Mouse (Mus musculus) kidney, embryonic 16.5 days (tissue): ENCODE measurements around the gene Cd247. TPM values are rescaled to one million over a fixed set of nuclear protein-coding genes. Genes with fewer than 3 reads are reported as not detected.

ENCODE experiments used
- ATAC-seq: fragments of 200-750 bp; cut with Nextera tagmentation; 2 replicates; pipeline ENCODE4 v1.8.0; 2017; ENCODE audit warnings: moderate TSS enrichment; ENCODE audit not compliant: low FRiP score, low TSS enrichment
- H3K27ac ChIP-seq: fragments of 300-500 bp; sonication (generic); 2 replicates; pipeline ENCODE4 v1.5.1; 2014; ENCODE audit warnings: low read length
- H3K27me3 ChIP-seq: fragments of 300-500 bp; sonication (generic); 2 replicates; pipeline ENCODE4 v1.6.1; 2014; ENCODE audit warnings: low read length, control low read depth, mixed read lengths; ENCODE audit not compliant: insufficient read depth
- H3K36me3 ChIP-seq: fragments of 300-500 bp; sonication (generic); 2 replicates; pipeline ENCODE4 v1.6.1; 2014; ENCODE audit warnings: low read length, control low read depth, mixed read lengths; ENCODE audit not compliant: insufficient read depth
- H3K4me1 ChIP-seq: fragments of 300-500 bp; sonication (generic); 2 replicates; pipeline ENCODE4 v1.6.1; 2014; ENCODE audit warnings: low read length, control low read depth, mixed read lengths; ENCODE audit not compliant: insufficient read depth
- H3K4me2 ChIP-seq: fragments of 300-500 bp; sonication (generic); replicated peaks from 2 replicates; pipeline ENCODE4 v1.6.1; 2014; ENCODE audit warnings: low read depth, low read length
- H3K4me3 ChIP-seq: fragments of 300-500 bp; sonication (generic); 2 replicates; pipeline ENCODE4 v1.5.1; 2014; ENCODE audit warnings: mild to moderate bottlenecking, low read length
- H3K9ac ChIP-seq: fragments of 300-500 bp; sonication (generic); replicated peaks from 2 replicates; pipeline ENCODE4 v1.6.1; 2014; ENCODE audit warnings: low read length
- H3K9me3 ChIP-seq: fragments of 300-500 bp; sonication (generic); 2 replicates; pipeline ENCODE4 v1.6.1; 2016; ENCODE audit warnings: low read length, control low read depth
- WGBS: fragments of 180-500 bp; shearing (Covaris S2); extraction: QIAGEN DNeasy Blood & Tissue Kit; methylation state at CpG from one replicate; pipeline ENCODE4 v1.1.7; 2014; 5-methylcytosine and 5-hydroxymethylcytosine counted together
- polyA plus RNA-seq: library from polyadenylated mRNA; unstranded; fragments of >200 nt; fragmentation: Nextera tagmentation; extraction: Ambion mirVana; gene quantifications from 2 replicates; pipeline ENCODE4 v1.2.1, GENCODE M21; 2015

Gene Cd247
- polyA plus RNA-seq, 1 experiment from 2014 or later = 0.91 TPM

DNA sequence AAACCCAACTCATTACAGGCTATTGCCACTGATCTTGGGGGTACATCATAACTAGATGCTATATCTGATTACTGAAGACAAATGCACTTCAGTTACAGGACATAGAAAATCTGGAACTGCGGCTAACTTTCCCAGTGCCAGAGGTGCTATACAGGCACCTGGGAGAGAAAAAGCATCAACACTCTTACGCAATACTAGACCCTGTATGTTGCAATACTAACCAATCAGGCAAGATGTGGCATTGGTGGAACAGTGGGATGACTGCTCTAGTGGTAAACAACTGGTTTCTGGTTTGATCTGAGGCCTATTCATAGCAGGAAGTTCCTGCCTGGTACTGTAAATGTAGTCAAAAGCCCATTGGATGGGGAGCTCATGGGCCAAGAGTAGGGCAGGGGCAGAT is 90.3 kb downstream of the Cd247 start:
- 100% methylated on average over 2 of the region's 2 CpGs for WGBS

DNA sequence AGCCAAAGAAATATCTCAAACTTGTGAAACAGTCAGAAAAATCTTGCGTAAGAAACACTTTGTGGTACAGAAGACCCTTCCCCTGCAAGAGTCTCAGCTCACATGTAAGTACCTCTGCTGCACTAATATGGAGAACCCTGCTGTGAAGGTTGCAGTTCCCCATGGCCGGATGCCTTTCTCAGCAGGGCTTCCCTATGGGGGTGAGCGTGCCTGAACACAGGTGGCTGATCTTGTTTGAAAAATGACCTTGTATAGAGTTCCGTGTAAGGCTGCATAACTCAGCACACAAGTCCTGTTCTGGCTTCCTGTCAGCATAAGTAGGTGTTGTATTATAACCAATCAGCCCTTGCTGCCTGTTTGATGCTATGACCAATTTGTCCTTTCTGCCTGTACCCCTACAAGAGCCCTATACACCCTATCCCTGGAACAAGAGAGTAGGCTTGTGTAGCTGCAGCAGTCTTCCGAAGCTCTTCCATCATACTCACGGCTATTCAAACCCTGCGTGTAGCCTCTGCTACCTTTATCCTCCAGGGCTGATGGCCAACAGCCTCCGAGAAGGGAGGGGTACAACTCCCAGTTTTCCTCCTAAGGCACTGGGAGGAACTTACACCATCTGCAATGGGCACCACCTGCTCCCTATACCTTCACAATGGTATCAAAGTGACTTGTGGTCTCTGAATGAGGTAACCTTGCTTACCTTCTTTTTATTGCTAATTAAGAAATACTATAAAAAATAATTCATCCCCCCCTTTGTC is 93.8 kb downstream of the Cd247 start:
- Histone ChIP-seq H3K36me3 (peaks cover 13% of the 10 kb centered on the region), H3K27me3 (no peaks in the 10 kb centered on the region), H3K4me2 (no peak overlapping the region), H3K9ac (no peak overlapping the region), H3K9me3 (no peaks in the 10 kb centered on the region), H3K4me1 (no peaks in the 10 kb centered on the region), H3K4me3 (no peak overlapping the region), H3K27ac (no peak overlapping the region)
- no peak for ATAC-seq
- WGBS = 79% methylated on average over 8 of the region's 8 CpGs

More for the DNA sequence above, 90.3 kb downstream of the Cd247 start:
- no peak for ATAC-seq
- no peaks in the 10 kb centered on the region for H3K9me3 ChIP-seq
- H3K4me3 ChIP-seq = no peak overlapping the region
- no peak overlapping the region for H3K9ac ChIP-seq
- H3K4me1 ChIP-seq = no peaks in the 10 kb centered on the region
- no peak overlapping the region for H3K27ac ChIP-seq
- no peak overlapping the region for H3K4me2 ChIP-seq
- no peaks in the 10 kb centered on the region for H3K27me3 ChIP-seq
- peaks cover 20% of the 10 kb centered on the region for H3K36me3 ChIP-seq

DNA sequence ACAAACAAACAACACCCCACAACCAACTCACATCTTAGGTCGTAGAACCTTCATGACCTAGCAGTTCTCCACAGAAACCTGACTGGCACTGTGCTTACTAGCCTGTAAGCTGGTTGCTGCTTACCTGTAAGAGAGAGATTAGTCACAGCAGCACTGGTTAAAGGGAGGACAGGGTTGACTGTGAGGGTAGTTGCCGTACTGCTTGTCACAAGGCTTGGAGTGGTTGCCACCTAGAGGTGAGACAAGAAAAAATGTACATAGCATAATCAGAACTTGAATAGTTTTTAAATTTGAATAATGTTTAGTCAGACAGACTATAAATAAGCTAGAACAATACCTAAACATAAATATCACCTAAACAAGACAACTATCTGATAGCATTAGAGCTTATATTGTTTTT is 103.2 kb downstream of the Cd247 start:
- H3K27ac ChIP-seq = no peak overlapping the region
- ATAC-seq = no peak
- WGBS = 84% methylated on average over 2 of the region's 2 CpGs

DNA sequence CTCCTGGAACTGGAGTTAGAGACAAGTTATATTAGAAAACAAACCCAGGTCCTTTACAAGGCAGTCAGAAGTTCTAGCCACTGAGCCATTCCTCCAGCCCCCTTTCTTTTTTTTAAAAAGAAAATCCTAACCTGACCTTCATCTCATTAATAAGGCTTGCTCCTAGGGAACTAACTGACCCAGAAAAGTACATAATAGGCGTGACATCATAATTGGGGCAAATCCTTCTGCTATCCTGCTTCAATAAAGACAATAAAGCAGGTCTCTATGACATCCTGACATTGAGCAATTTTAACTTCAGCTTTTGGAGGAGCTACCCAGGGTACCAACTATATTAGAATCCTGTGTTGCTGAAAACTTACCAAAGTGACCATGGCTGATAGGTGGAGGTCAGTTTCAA is 115.1 kb downstream of the Cd247 start:
- no peak for ATAC-seq
- H3K9ac ChIP-seq = no peak overlapping the region
- H3K4me3 ChIP-seq = no peak overlapping the region
- no peak overlapping the region for H3K27ac ChIP-seq
- H3K4me2 ChIP-seq = no peak overlapping the region
- no peaks in the 10 kb centered on the region for H3K4me1 ChIP-seq
- H3K27me3 ChIP-seq = no peaks in the 10 kb centered on the region
- H3K36me3 ChIP-seq = peaks cover 14% of the 10 kb centered on the region; the same call in 1 of the 2 replicates
- no peaks in the 10 kb centered on the region for H3K9me3 ChIP-seq
- 88% methylated on average over 1 of the region's 1 CpGs for WGBS

More for the DNA sequence above, 103.2 kb downstream of the Cd247 start:
- Histone ChIP-seq H3K36me3 (peaks cover 29% of the 10 kb centered on the region), H3K4me2 (no peak overlapping the region), H3K4me3 (no peak overlapping the region), H3K27me3 (no peaks in the 10 kb centered on the region), H3K9me3 (no peaks in the 10 kb centered on the region), H3K4me1 (no peaks in the 10 kb centered on the region), H3K9ac (no peak overlapping the region)

DNA sequence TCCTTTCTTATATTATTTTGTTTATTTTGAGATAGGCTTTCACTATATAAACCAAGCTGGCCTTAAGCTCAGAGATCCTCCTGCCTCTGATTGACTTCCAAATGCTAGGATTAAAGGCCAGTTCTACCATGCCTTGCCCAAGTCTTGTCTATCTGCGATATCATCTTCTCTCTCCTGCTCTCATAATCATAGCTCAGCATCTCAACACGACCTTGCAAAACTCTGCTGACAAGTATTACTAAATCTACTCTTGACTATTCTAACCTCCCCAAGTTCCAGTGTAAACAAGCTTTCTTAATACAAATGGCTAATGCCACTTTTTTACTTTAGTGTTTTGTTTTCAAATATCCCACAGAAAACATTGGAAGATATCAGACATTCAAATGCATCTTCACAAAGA is 119.7 kb downstream of the Cd247 start:
- H3K4me2 ChIP-seq = no peak overlapping the region
- H3K4me3 ChIP-seq = no peak overlapping the region
- no peaks in the 10 kb centered on the region for H3K9me3 ChIP-seq
- H3K27me3 ChIP-seq = no peaks in the 10 kb centered on the region
- H3K27ac ChIP-seq = no peak overlapping the region
- no peaks in the 10 kb centered on the region for H3K4me1 ChIP-seq
- 94% methylated on average over 2 of the region's 2 CpGs for WGBS
- ATAC-seq = no peak
- H3K9ac ChIP-seq = no peak overlapping the region
- peaks cover 16% of the 10 kb centered on the region; the same call in 1 of the 2 replicates for H3K36me3 ChIP-seq

DNA sequence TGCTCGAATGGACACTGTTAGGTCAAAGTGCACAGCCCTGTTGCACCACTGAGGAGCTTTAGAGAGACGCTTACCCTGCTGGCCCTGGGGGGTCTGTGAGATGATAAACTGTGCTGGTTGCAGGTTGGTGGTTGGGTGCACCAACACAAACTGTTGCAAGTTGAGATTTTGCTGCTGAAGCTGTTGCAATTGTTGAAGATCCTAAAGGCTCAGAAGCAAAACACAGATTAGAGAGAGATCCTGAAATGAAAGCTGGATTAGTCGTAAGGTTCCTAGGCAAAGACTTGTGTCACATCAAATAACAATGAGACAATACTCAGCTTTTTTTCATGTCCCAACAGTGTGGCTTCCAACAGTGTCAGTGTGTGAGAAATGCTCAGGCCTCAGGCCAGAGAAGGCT is 120.3 kb downstream of the Cd247 start:
- Histone ChIP-seq H3K27me3 (no peaks in the 10 kb centered on the region), H3K36me3 (peaks cover 16% of the 10 kb centered on the region; the same call in 1 of the 2 replicates), H3K9me3 (no peaks in the 10 kb centered on the region), H3K27ac (no peak overlapping the region), H3K4me1 (no peaks in the 10 kb centered on the region), H3K9ac (no peak overlapping the region), H3K4me3 (no peak overlapping the region), H3K4me2 (no peak overlapping the region)
- WGBS = 85% methylated on average over 3 of the region's 3 CpGs
- no peak for ATAC-seq

DNA sequence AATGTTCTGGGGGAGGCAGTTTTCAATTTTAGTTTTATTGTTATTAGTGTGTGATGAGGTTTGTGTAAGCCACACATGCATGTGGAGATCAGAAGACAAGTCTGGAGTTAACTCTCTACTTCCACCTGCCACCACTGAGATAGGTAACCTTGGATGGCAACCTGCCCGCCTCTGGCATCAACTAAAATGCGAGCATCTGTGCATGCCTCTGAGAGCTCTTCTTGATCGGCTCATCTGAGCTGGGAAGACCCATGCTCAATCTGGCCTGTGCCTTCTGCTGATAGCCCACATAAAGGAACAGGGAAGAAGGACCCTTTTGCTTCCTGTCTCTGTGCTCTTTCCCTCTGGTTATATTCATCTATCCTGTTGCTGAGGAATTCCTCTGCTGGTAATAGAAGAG is 121.0 kb downstream of the Cd247 start:
- no peak for ATAC-seq
- H3K4me2 ChIP-seq = no peak overlapping the region
- WGBS = 90% methylated on average over 3 of the region's 3 CpGs

DNA sequence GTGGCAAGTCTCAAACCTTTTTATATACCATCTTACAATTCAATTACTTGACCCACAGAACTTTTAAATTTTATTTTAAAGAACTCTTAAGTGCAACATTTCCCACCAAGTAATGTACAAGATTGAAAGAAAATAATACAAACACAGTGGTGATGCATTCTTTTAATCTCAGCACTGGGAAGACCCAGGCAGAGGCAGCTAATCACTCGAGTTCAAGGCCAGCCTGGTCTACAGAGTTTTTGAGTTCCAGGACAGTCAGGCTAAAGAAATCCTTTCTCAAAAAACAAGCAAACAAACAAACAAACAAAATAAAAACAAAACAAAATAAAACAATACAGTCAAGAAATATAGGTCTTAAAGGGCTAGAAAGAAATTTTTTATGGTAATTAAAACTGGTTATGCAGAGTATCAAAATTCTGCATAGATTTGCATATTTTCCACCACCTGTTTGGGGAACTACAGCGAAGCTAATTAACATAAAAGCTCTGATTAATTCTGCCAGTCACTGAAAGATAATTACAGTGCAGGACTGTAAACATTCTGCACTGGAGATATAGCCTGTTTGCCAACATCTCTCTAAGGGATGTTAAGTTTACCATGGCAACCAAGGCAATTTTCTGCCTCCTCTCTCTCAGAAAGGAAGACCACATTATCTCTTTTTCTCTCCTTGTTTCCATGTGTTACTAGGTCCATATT is 125.4 kb downstream of the Cd247 start:
- no peak for ATAC-seq
- H3K4me1 ChIP-seq = no peaks in the 10 kb centered on the region
- H3K36me3 ChIP-seq = peaks cover 11% of the 10 kb centered on the region
- no peak overlapping the region for H3K4me3 ChIP-seq
- H3K9ac ChIP-seq = no peak overlapping the region
- 87% methylated on average over 2 of the region's 2 CpGs for WGBS
- H3K4me2 ChIP-seq = no peak overlapping the region
- H3K27me3 ChIP-seq = no peaks in the 10 kb centered on the region
- no peak overlapping the region for H3K27ac ChIP-seq
- no peaks in the 10 kb centered on the region for H3K9me3 ChIP-seq

More for the DNA sequence above, 121.0 kb downstream of the Cd247 start:
- Histone ChIP-seq H3K4me1 (no peaks in the 10 kb centered on the region), H3K27ac (no peak overlapping the region), H3K9me3 (no peaks in the 10 kb centered on the region), H3K4me3 (no peak overlapping the region), H3K9ac (no peak overlapping the region), H3K36me3 (peaks cover 16% of the 10 kb centered on the region; the same call in 1 of the 2 replicates), H3K27me3 (no peaks in the 10 kb centered on the region)

DNA sequence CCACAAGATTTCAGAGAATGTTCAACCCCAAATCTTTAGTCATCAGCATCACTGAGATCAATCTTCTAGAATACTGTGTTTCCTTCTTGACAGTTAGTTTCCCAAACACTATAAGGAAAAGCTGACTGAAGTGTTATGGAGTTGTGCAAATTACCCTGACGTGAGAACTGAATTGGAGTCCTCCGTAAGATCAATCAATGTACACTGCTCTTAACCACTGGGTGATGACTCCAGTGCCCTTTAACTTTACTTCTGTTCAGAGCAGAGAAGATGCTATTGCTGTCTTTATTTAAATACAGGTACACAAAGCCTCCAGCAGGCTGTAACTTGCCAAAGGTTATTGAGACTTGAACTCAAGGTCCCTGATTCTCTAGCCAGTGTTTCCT is 125.9 kb downstream of the Cd247 start:
- H3K4me3 ChIP-seq = no peak overlapping the region
- no peaks in the 10 kb centered on the region for H3K4me1 ChIP-seq
- H3K9ac ChIP-seq = no peak overlapping the region
- WGBS = 77% methylated on average over 2 of the region's 2 CpGs
- H3K27ac ChIP-seq = no peak overlapping the region
- peaks cover 9% of the 10 kb centered on the region for H3K36me3 ChIP-seq
- no peak overlapping the region for H3K4me2 ChIP-seq
- no peak for ATAC-seq
- no peaks in the 10 kb centered on the region for H3K27me3 ChIP-seq
- H3K9me3 ChIP-seq = no peaks in the 10 kb centered on the region

DNA sequence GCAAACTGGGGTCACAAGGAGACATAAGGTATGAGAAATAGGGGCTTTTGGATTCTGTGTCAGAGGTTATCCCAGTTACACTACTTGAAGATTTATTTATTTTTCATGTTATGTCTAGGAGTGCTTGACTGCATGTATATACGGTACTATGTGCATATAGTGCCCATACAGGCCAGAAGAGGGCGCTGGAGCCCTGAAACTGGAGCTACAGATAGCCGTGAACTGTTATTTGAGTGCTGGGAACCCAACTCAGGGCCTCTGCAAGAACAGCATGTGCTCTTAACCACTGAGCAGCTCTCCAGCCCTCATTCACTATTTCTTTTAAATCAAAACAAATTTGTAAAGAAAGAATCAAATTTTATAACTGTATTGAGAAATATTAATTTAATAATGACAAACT is 132.5 kb downstream of the Cd247 start:
- Histone ChIP-seq H3K9ac (no peak overlapping the region), H3K27ac (no peak overlapping the region), H3K36me3 (peaks cover 5% of the 10 kb centered on the region), H3K4me2 (no peak overlapping the region), H3K27me3 (no peaks in the 10 kb centered on the region), H3K4me1 (no peaks in the 10 kb centered on the region), H3K9me3 (0 out of 2 replicates have a peak, but pooled peaks cover 2% of the 10 kb centered on the region), H3K4me3 (no peak overlapping the region)
- no peak for ATAC-seq
- 73% methylated on average over 3 of the region's 3 CpGs for WGBS
